Mouse (Mus musculus): Measurements from ENCODE around the gene Zc3h18.

The Zc3h18 gene

GRCm38 (mm10) chr8:122437708-122438331 lies 61.4 kb downstream of the Zc3h18 start:
- DNase-seq: no peak

GRCm38 (mm10) chr8:122439336-122439735 lies 62.9 kb downstream of the Zc3h18 start:
- peak; percentile 68 to 74 for DNase-seq

- no peak for DNase-seq
Observed at GRCm38 (mm10) chr8:122441326-122441725, 64.9 kb downstream of the Zc3h18 start.

- no peak for DNase-seq
Observed at GRCm38 (mm10) chr8:122442356-122442755, 65.9 kb downstream of the Zc3h18 start.

GRCm38 (mm10) chr8:122442781-122443180 lies 66.4 kb downstream of the Zc3h18 start:
- peak in 1 of 2 experiments; percentile 20 for DNase-seq

- peak; percentile 98 to 100 for DNase-seq
Observed at GRCm38 (mm10) chr8:122443262-122444006, 67.0 kb downstream of the Zc3h18 start, which contains the start of gene Mvd. Gene Mvd (minus strand): TSS chr8:122443422.

GRCm38 (mm10) chr8:122444058-122444748 lies 67.8 kb downstream of the Zc3h18 start:
- peak; percentile 66 to 71 for DNase-seq

- DNase-seq: no peak
Observed at GRCm38 (mm10) chr8:122445203-122445602, 68.8 kb downstream of the Zc3h18 start.

GRCm38 (mm10) chr8:122451161-122451703 lies 74.8 kb downstream of the Zc3h18 start:
- DNase-seq: no peak

GRCm38 (mm10) chr8:122452154-122452553 lies 75.7 kb downstream of the Zc3h18 start:
- no peak for DNase-seq

- no peak for DNase-seq
Observed at GRCm38 (mm10) chr8:122454409-122454808, 78.0 kb downstream of the Zc3h18 start.

- no peak for DNase-seq
Observed at GRCm38 (mm10) chr8:122457171-122457570, 80.8 kb downstream of the Zc3h18 start.

- no peak for DNase-seq
Observed at GRCm38 (mm10) chr8:122459218-122459900, 83.0 kb downstream of the Zc3h18 start.

GRCm38 (mm10) chr8:122459990-122460389 lies 83.6 kb downstream of the Zc3h18 start:
- no peak for DNase-seq

GRCm38 (mm10) chr8:122460524-122461472 lies 84.4 kb downstream of the Zc3h18 start, which contains the start of gene Snai3:
Gene Snai3 (minus strand): TSS chr8:122460733.
- peak; percentile 60 to 70 for DNase-seq

GRCm38 (mm10) chr8:122461473-122462148 lies 85.2 kb downstream of the Zc3h18 start:
- no peak for DNase-seq

- no peak for DNase-seq
Observed at GRCm38 (mm10) chr8:122462510-122462909, 86.1 kb downstream of the Zc3h18 start.

- DNase-seq: no peak
Observed at GRCm38 (mm10) chr8:122463651-122464640, 87.5 kb downstream of the Zc3h18 start.

- no peak for DNase-seq
Observed at GRCm38 (mm10) chr8:122464985-122465384, 88.6 kb downstream of the Zc3h18 start.

Data from cerebellum, postnatal 36 days (tissue).